Mouse (Mus musculus) CH12.LX (cell line): ENCODE measurements around the gene Lgals7. TPM values are rescaled to one million over a fixed set of nuclear protein-coding genes. Genes with fewer than 3 reads are reported as not detected.

Source experiments
- DNase-seq: peaks from one replicate; pipeline ENCODE4 v3.0.0-alpha.2; 2013; ENCODE audit errors: extremely low read depth
- H3K27ac ChIP-seq: 2 replicates; pipeline ENCODE4 v1.5.1; 2012; ENCODE audit warnings: low read depth, mild to moderate bottlenecking, control low read depth, moderate library complexity; ENCODE audit not compliant: insufficient read depth
- H3K27me3 ChIP-seq: replicated peaks from 2 replicates; pipeline ENCODE3; 2012; ENCODE audit warnings: inconsistent platforms
- H3K36me3 ChIP-seq, 2 experiments: replicated peaks in 1 of 2; 2 replicates each; pipeline versions ENCODE3 to v1.6.1; 2012; ENCODE audit warnings: inconsistent platforms in 1 of 2, low read length in 1 of 2, mild to moderate bottlenecking in 1 of 2, mixed read lengths in 1 of 2, moderate library complexity in 1 of 2; ENCODE audit not compliant: control insufficient read depth in 1 of 2, insufficient read depth in 1 of 2
- H3K4me1 ChIP-seq, 2 experiments: 2 replicates each; pipeline ENCODE4 v1.6.1; 2012; ENCODE audit warnings: inconsistent platforms in 1 of 2, moderate library complexity in 1 of 2; ENCODE audit not compliant: insufficient read depth in 2 of 2, control insufficient read depth in 1 of 2
- H3K4me2 ChIP-seq: 2 replicates; pipeline ENCODE4 v1.6.1; 2012; ENCODE audit warnings: low read depth, mild to moderate bottlenecking, control low read depth; ENCODE audit not compliant: poor library complexity, insufficient read depth, severe bottlenecking
- H3K4me3 ChIP-seq, 3 experiments: fragments of 150-350 bp in 1 of 3; sonication (generic) in 1 of 3; replicated peaks in 1 of 3; 2 replicates each; pipeline versions ENCODE3 to v1.5.1; 2011 to 2012; ENCODE audit warnings: low read depth in 2 of 3, low read length in 2 of 3, mild to moderate bottlenecking in 2 of 3, moderate library complexity in 2 of 3, control low read depth in 1 of 3, improper control_type of control experiment in 1 of 3, inconsistent platforms in 1 of 3, mixed read lengths in 1 of 3; ENCODE audit not compliant: poor library complexity in 1 of 3
- H3K79me2 ChIP-seq: replicated peaks from 2 replicates; pipeline ENCODE4 v1.6.1; 2012; ENCODE audit warnings: mild to moderate bottlenecking, moderate library complexity; ENCODE audit not compliant: control insufficient read depth, poor library complexity, insufficient read depth, severe bottlenecking; ENCODE audit errors: extremely low read depth
- H3K9ac ChIP-seq: 2 replicates; pipeline ENCODE4 v1.6.1; 2012; ENCODE audit warnings: low read depth, mild to moderate bottlenecking, control low read depth, moderate library complexity; ENCODE audit not compliant: insufficient read depth
- H3K9me3 ChIP-seq: replicated peaks from 2 replicates; pipeline ENCODE3; 2012; ENCODE audit warnings: low read length, inconsistent platforms, mixed read lengths
- BHLHE40 ChIP-seq: IDR thresholded peaks from 2 replicates; pipeline ENCODE4 v1.6.1; 2011; ENCODE audit warnings: mild to moderate bottlenecking, low read depth, low read length, improper control_type of control experiment
- E2F4 ChIP-seq: IDR thresholded peaks from 2 replicates; pipeline ENCODE4 v1.6.1; 2011; ENCODE audit warnings: low read depth, low read length, improper control_type of control experiment; ENCODE audit not compliant: insufficient replicate concordance
- KAT2A ChIP-seq: IDR thresholded peaks from 2 replicates; pipeline ENCODE4 v1.6.1; 2012; ENCODE audit warnings: low read length, improper control_type of control experiment, inconsistent platforms; ENCODE audit not compliant: insufficient replicate concordance
- MAZ ChIP-seq: IDR thresholded peaks from 2 replicates; pipeline ENCODE4 v1.6.1; 2012; ENCODE audit warnings: low read depth, mild to moderate bottlenecking, inconsistent platforms, low read length, improper control_type of control experiment, moderate library complexity
- MXI1 ChIP-seq: IDR thresholded peaks from 2 replicates; pipeline ENCODE4 v1.6.1; 2011; ENCODE audit warnings: mild to moderate bottlenecking, low read depth, low read length, improper control_type of control experiment
- NELFE ChIP-seq: IDR thresholded peaks from 2 replicates; pipeline ENCODE4 v1.6.1; 2011; ENCODE audit warnings: low read depth, low read length, improper control_type of control experiment
- POLR2A ChIP-seq: IDR thresholded peaks from 2 replicates; pipeline ENCODE4 v1.6.1; 2011; ENCODE audit warnings: low read depth, mild to moderate bottlenecking, improper control_type of control experiment, low read length
- RCOR1 ChIP-seq: conservative IDR thresholded peaks from 2 replicates; pipeline ENCODE4 v1.6.1; 2012; ENCODE audit warnings: low read depth, mild to moderate bottlenecking, inconsistent platforms, low read length, improper control_type of control experiment
- ZC3H11A ChIP-seq: IDR thresholded peaks from 2 replicates; pipeline ENCODE4 v1.6.1; 2012; ENCODE audit warnings: low read depth, mild to moderate bottlenecking, inconsistent platforms, low read length, improper control_type of control experiment
- ZKSCAN1 ChIP-seq: IDR thresholded peaks from 2 replicates; pipeline ENCODE4 v1.6.1; 2012; ENCODE audit warnings: low read depth, inconsistent platforms, low read length, improper control_type of control experiment, borderline replicate concordance
- ZNF384 ChIP-seq: IDR thresholded peaks from 2 replicates; pipeline ENCODE4 v1.6.1; 2012; ENCODE audit warnings: low read depth, low read length, improper control_type of control experiment, inconsistent platforms
- dilution Hi-C: fragments of 300-500 bp; cut with MboI; formaldehyde crosslinking; loops from 2 replicates; pipeline ENCODE4 v1.14.3; 2020; ENCODE audit warnings: low sequenced_read_pairs; ENCODE audit not compliant: extremely low pct_unique_long_range_greater_than_20kb, extremely low pct_ligation_motif_present
- in situ Hi-C: fragments of 300-500 bp; cut with MboI; formaldehyde crosslinking; loops from 3 replicates; pipeline ENCODE4 v1.14.3; 2019; ENCODE audit warnings: low sequenced_read_pairs, low pct_ligation_motif_present, low pct_unique_long_range_greater_than_20kb, mixed read lengths
- polyA plus RNA-seq: library from polyadenylated mRNA; unstranded; fragments of >175 nt; gene quantifications from 2 replicates; pipeline ENCODE4 v1.2.1, GENCODE M21; 2012; ENCODE audit warnings: low read depth; ENCODE audit not compliant: insufficient read length
- total RNA-seq, 2 experiments: library from RNA; depleted of rRNA; stranded (reverse); fragments of 300-350 nt in 1 of 2; fragments of >200 nt in 1 of 2; gene quantifications; 2 replicates each; pipeline ENCODE4 v1.2.3; 2012 to 2014

The Lgals7 gene
- total and polyA plus RNA-seq, 3 experiments, result not detected

GRCm38 (mm10) chr7:28830981-28831380, 32.7 kb upstream of the Lgals7 start:
- TF ChIP-seq RCOR1, result no peak
- no peak for TF ChIP-seq E2F4
- TF ChIP-seq ZC3H11A, result no peak
- no peak for TF ChIP-seq KAT2A
- no peak for TF ChIP-seq BHLHE40
- no peak for TF ChIP-seq MAZ
- TF ChIP-seq NELFE, result no peak
- TF ChIP-seq ZKSCAN1, result no peak
- no peak overlapping the region for H3K27ac ChIP-seq
- H3K4me3 ChIP-seq, result no peak overlapping the region
- 0 out of 2 replicates have a peak, but pooled peaks cover 2% of the 10 kb centered on the region for H3K79me2 ChIP-seq
- dilution Hi-C loops, result no loop called here
- H3K36me3 ChIP-seq, result peaks cover 26 to 53% of the 10 kb centered on the region in 2 experiments
- H3K4me2 ChIP-seq, result no peak overlapping the region
- in situ Hi-C loops, result no loop called here
- H3K4me1 ChIP-seq, result peaks cover 3 to 23% of the 10 kb centered on the region in 2 experiments; a peak in 3 of 4 replicates
- H3K9me3 ChIP-seq, result peaks cover 11% of the 10 kb centered on the region
- DNase-seq, result no peak
- H3K9ac ChIP-seq, result no peak overlapping the region
- no peaks in the 10 kb centered on the region for H3K27me3 ChIP-seq

DNA sequence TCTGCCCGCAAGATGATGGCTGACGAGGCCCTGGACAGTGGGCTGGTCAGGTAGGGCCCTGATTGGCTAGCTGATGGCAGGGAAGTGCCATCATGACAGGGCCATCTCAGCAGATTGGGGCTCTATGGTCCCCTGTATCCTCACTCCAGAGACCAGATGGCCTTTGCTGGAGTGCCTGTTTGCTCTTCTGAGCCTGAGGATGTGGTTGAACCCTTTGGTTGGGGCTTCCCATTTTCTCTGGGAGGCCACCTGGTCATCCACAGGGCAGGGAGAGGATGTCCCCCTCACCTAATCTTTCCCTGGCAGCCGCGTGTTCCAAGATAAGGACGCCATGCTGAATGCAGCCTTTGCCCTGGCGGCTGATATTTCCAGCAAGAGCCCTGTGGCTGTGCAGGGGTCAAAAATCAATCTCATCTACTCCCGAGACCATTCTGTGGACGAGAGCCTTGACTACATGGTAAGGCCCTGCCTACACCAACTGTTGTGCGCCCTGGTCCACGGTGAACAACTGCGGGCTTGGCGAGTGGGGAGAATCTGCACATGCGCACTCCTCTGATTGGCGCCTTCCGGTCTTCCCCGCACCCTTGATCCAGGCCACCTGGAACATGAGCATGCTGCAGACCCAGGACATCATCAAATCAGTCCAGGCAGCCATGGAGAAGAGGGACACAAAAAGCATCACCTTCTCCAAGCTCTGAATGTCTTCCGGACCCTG, 32.1 kb upstream of the Lgals7 start:
- H3K27ac ChIP-seq, result no peak overlapping the region
- peaks cover 26 to 54% of the 10 kb centered on the region in 2 experiments for H3K36me3 ChIP-seq
- H3K9me3 ChIP-seq, result peaks cover 11% of the 10 kb centered on the region
- dilution Hi-C loops (no loop called here), in situ Hi-C loops (no loop called here)
- H3K4me1 ChIP-seq, result peaks cover 3 to 19% of the 10 kb centered on the region in 2 experiments; a peak in 3 of 4 replicates
- no peak for DNase-seq
- H3K4me2 ChIP-seq, result no peak overlapping the region
- H3K27me3 ChIP-seq, result no peaks in the 10 kb centered on the region
- no peaks in the 10 kb centered on the region for H3K79me2 ChIP-seq
- no peak overlapping the region for H3K9ac ChIP-seq
- no peak overlapping the region for H3K4me3 ChIP-seq
- TF ChIP-seq ZNF384, result no peak
- TF ChIP-seq ZKSCAN1, result no peak
- no peak for TF ChIP-seq POLR2A
- TF ChIP-seq, all 38 proteins: peak for 0

DNA sequence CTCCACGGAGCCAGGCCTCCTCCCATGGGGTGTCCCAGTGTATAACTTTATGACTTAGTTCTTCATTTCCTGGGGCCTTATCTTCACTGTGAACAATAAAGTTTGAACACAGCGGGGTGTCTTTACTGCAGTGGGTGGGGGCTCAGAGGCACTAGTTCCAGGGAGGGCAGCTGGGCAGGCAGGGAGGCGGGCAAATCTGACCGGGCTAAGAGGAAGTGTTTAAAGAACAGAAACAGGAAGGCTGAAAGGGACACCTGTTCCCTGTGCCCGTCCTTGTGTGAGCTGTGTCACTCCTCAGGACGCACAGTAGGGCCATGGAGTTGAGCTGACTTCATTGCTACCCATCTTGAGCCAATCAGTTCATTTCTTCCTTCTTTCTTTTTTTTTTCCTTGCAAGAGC, 31.5 kb upstream of the Lgals7 start:
- no peak overlapping the region for H3K27ac ChIP-seq
- DNase-seq, result no peak
- TF ChIP-seq MXI1, result no peak
- peak; percentile 71 for TF ChIP-seq ZKSCAN1
- TF ChIP-seq, all 38 proteins: peak for 1
- dilution Hi-C loops, result no loop called here
- no peak overlapping the region for H3K9ac ChIP-seq
- no peak overlapping the region for H3K4me3 ChIP-seq
- H3K36me3 ChIP-seq, result peaks cover 26 to 59% of the 10 kb centered on the region in 2 experiments
- in situ Hi-C loops, result no loop called here
- H3K9me3 ChIP-seq, result peaks cover 11% of the 10 kb centered on the region
- H3K27me3 ChIP-seq, result no peaks in the 10 kb centered on the region
- H3K79me2 ChIP-seq, result no peaks in the 10 kb centered on the region
- H3K4me2 ChIP-seq, result no peak overlapping the region
- H3K4me1 ChIP-seq, result peaks cover 3 to 18% of the 10 kb centered on the region in 2 experiments; a peak in 3 of 4 replicates
